Mouse (Mus musculus) large intestine, adult 2 months (tissue): ENCODE measurements at regions not wholly inside any gene's neighbourhood (a gene's known extent, or its start where the extent isn't known, plus 50 kb on each side); places are given as distances from the start of the nearest gene placed in this dataset.

ENCODE experiments used
- DNase-seq: peaks from one replicate; pipeline ENCODE4 v3.0.0-alpha.2; 2012; ENCODE audit warnings: low read depth, low spot score
- WGBS: fragments of 180-500 bp; shearing (Covaris S2); methylation state at CpG from one replicate; pipeline ENCODE4 v1.1.7; 2018; 5-methylcytosine and 5-hydroxymethylcytosine counted together

DNA sequence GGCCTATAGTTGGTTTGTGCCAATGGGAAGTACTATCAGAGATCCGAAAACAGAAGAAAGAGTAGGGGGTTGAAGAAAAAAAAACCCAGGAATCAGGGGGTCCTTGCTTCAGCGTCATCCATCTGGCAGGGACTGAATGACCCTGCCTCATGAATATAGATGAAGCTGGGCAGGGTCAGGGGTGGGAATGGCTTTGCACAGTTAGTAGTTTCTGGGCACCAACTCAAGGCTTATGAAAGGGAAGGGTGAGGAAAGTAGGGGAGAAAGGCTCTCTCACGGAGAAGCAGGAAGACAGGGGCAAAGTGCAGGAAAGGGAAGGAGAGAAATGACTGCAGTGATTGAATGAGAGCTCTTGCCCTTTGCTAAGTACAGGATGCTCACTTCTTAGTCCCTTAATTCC, 451.3 kb upstream of the Gm6657 start:
- DNase-seq = no peak
- WGBS = 57% methylated on average over 3 of the region's 3 CpGs

DNA sequence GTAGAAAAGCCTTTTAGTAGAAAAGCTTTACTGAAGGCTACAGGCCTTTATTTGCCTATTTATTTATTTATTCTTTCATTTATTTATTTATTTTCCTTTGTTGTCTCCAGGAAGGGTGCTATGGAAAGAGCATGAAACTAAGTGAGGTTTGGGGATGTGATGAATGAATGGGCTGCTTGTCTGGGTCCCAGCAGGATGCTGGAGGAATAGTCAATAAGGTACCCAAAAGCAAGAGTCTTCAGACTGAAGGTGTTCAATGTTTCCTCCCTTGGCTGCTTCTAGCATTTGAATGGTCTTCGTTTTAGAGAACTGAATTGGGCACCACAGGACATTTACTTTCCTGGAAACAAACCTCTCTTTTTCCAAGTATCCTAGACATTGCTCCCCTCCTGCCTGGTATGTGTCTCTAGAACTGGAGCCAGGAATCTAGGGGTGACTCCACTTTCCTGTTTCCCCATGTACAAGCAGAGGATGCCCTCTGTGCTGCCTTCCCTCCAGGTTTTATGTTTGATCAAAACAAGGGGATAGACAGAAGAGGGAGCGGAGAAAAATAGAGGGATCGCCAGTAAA, 444.5 kb upstream of the Gm6657 start:
- 84% methylated on average over 3 of the region's 3 CpGs for WGBS
- DNase-seq = no peak

DNA sequence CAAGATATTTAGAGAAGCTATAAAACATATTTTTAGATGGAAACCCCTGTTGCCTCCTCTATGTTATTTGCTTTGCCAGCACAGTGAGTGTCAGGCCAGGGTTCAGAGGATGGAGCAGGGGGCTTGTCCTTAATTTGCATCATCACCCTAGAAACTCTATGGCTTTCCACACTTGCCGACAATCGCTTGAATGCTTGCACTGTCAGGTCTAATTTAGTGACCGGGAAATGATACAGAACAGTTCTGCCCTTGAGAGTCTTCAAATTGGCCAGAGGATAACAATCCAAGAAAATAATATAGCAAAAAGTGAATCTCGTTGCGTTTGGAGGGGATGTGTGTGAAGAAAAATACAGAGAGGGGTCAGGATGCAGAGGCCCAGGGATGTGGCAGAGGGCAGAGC, 441.9 kb upstream of the Gm6657 start:
- DNase-seq = no peak
- WGBS = 85% methylated on average over 5 of the region's 5 CpGs

DNA sequence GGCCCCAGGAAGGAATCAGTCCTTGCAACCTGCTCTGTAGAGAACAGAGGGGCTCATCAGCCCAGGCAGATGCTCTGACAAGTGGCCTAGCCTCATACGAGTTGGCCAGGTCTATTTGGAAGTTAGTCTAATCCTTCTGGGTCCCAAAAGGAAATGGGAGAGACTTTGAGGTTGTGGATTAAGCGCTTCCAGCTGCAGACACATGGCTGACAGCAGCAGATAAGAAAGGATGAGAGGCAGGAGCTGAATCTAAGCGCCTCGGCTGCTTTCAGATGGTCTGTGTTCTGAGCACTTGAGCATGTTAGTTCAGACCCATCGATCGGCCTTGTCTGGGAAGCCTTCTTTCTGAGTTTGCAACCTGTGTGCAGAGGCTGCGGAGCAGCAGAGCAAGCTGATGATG, 438.0 kb upstream of the Gm6657 start:
- 71% methylated on average over 7 of the region's 7 CpGs for WGBS

DNA sequence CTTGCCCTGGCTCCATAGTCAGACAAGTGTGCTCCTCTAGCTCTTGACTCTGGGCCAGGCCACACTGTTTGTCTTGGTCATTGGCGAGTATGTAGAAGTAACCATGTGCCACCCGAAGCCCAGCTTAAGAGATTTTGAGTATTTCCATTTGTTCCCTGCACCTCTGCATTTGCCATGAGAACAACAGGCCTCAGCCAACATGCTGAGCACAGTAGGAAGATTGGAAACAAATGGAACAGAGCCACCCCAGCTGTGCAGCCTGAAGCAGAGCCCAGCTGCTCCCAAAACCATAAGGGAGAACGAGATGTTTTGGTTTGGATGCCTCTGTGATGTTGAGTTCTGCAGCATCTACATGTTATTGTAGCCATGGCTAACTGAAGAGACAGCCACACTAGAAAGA, 433.1 kb upstream of the Gm6657 start:
- WGBS = 70% methylated on average over 3 of the region's 3 CpGs
- DNase-seq = no peak

More for the DNA sequence above, 438.0 kb upstream of the Gm6657 start:
- DNase-seq = no peak

DNA sequence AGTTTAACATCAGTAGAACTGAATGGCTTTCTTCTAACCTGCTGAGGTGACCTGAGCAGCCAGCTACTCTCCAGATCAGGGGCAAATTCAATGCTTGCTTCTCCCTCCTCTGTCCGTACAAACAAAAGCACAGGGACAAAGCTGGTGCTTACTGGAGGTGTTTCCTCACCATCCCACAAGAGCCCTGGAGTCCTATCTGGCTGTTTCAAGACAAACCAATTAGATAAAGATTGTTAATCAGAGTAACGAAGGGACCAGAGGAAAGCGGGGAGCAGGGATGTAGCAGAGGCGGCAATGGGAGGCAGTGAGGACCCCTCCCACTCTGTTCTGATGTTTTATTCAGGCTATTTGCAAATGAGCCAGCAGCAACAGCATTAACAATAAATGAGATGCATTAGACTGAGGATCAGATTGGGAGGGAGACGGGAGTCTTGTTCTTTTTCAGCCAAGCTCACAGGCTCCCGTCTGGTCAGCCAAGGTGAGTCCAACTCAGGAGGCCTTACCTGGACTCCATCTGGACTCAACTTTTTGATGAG, 418.0 kb upstream of the Gm6657 start:
- 91% methylated on average over 6 of the region's 6 CpGs for WGBS
- DNase-seq = no peak

DNA sequence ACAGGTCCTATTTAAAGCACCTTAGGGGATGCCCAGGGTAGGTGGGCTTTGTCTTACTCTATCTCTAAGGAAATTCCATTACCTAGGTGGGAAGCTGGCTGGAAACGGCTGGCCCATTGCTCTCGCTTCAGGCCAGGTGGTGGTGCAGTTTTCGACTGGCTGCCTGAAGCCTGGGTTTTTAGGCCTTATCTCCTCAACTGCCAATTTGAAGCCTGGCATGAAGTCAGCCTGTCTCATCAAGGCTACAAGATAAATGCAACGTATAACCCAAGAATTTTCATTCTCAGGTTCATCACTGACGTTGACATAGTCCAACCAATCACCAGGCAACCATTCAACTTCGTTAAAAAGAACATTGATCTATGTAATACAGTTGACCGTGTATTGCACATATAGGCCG, 417.3 kb upstream of the Gm6657 start:
- WGBS = 89% methylated on average over 8 of the region's 8 CpGs
- DNase-seq = no peak

DNA sequence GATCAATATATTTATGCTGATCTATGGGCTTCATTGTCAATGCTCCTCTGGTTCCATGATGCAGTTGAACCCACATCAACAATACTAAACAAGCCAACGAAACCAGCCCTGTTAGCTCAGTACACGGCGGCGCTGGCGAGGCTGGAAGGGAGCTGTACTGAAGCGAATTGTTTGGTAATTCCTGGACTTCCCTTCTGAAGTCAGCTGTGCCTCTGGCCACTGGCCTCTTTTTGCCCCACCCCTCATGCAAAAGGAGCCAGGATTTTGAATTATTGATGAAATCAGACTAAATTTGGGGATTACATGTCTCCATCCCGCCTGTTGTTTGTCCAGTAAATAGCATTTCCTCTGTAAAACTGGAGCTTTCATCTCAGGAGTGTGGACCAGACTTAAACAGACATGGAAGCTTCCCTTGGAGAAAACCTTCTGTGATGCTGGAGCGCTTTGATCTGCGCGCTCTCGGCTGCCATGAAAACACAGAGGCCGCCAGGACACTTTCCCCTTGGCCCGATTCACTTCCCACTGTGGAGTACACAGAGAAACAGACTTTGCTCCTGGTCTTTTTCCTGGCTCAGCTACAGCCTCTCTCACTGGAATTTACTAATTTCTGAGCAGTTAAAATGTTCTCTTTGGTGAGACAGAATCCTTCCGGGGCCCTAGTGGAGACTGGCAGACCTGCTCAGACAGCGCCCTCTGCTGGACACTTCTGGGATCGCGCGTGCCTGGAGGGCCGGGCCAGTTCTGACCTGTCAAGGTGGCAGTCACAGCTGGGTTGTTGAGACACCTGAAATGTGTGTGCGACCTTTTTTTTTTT, 412.9 kb upstream of the Gm6657 start:
- peak; percentile 44 for DNase-seq
- 29% methylated on average over 20 of the region's 20 CpGs for WGBS

DNA sequence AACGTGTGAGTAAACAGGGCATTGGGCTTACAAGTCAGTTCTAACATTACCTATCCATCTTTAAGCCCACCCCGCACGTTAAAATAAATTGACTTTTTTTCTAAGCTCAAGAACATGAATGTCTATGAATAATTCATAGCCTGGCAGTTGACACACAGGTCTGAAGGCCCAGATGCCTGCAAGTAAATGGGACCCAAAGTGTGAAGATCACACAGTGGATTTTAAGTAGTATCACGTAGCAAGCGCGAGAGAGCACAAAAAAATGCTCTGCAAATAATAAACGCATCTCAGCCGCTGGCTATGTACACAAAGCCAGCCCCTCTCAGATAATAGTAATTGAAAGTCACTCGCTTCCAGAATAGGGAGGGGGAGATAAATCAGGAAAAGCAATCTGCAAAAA, 410.1 kb upstream of the Gm6657 start:
- no peak for DNase-seq
- 68% methylated on average over 9 of the region's 9 CpGs for WGBS

DNA sequence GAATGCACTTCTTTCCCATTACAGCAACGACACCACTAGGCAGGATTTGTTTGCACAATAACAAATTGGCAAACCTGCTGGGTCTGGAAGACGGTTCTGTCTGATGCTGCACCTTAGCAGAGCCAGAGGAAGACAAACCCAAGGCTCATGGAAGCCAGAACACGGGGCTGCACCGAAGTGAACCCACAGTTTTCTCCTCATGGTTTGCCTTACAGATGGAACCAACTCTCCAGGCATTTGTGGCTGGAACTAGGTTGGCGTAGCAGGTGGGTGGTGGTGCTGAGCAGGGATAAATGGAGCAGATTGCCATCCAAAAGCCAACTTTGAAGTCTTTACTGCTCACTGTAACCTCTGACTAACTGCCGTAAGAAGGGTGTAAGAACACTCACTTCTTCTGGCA, 408.4 kb upstream of the Gm6657 start:
- no peak for DNase-seq
- 73% methylated on average over 6 of the region's 6 CpGs for WGBS

DNA sequence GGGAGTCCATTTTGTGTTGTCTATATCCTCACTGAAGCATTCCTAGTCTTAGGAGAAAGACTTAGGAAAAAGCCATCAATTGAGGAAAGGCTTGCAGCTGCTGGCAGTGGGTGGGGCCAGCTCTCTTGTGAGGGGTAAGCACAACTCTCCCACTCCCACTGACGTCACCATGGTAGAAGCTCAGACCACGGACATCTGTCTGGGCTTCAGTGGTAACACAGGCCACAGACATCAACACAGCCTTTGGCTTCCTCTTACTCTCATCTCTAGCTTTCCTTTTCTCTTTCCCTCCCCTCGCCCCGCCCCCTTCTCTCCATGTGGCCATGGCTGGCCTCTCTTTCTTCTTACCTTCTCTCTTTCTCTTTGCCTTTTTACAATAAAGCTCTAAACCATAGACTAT, 407.4 kb upstream of the Gm6657 start:
- WGBS = 65% methylated on average over 4 of the region's 4 CpGs
- no peak for DNase-seq

DNA sequence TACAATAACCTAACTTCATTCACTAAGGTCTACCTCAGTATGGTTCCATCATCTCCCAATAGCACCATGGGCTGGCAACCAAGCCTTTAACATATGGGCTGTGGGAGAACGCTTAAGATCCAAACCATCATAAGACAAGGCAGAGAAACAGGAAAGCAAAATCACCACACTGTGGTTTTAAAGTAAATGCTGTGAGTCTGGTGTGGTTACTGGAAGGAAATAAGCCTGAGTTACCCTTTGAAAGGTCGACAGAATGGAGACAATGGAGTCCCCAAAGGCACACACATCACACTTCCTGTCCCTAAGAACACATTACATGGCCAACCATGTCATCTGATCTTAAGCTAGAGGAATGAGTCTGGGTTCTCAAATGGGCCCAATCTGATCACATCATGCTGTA, 405.8 kb upstream of the Gm6657 start:
- 66% methylated on average over 2 of the region's 2 CpGs for WGBS
- no peak for DNase-seq

DNA sequence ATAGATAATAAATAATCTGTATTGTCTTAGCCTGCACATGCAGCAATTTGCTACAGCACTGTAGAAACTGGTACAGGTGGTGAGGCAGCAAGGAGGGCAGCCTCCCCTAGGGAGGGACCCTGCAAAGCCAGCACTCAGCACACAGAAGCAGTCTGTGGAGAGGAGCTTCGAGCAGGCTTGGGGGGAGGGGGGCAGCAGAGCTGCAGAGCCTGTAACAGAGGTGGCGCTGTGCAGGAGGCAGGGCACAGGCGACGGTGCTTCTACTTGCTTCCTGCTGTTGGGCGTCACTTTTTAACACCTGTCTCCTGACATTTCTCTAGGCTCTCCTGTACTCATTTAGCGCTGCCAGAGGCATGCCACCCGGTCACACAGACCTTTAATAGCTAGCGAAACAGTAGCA, 404.6 kb upstream of the Gm6657 start:
- DNase-seq = no peak
- 14% methylated on average over 8 of the region's 8 CpGs for WGBS

DNA sequence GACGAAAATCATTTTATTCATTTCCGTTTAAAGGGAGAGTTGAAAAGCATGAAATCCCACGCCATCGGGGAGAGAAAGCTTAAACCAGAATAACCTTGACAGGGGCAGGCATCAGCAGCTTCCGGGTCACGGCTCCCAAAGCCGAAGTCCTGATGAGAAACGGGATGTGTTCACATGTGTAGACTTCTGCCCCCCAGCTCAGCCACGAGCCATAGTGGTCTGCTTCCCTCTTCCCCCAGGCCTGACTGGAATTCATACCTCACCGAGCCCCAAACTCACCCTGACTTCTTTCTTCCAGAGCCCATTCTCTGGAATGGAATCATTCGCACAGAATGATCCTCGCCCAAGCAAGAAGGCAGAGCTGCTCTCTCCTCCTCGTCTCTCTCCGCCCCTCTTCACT, 404.2 kb upstream of the Gm6657 start:
- no peak for DNase-seq
- 48% methylated on average over 14 of the region's 14 CpGs for WGBS

DNA sequence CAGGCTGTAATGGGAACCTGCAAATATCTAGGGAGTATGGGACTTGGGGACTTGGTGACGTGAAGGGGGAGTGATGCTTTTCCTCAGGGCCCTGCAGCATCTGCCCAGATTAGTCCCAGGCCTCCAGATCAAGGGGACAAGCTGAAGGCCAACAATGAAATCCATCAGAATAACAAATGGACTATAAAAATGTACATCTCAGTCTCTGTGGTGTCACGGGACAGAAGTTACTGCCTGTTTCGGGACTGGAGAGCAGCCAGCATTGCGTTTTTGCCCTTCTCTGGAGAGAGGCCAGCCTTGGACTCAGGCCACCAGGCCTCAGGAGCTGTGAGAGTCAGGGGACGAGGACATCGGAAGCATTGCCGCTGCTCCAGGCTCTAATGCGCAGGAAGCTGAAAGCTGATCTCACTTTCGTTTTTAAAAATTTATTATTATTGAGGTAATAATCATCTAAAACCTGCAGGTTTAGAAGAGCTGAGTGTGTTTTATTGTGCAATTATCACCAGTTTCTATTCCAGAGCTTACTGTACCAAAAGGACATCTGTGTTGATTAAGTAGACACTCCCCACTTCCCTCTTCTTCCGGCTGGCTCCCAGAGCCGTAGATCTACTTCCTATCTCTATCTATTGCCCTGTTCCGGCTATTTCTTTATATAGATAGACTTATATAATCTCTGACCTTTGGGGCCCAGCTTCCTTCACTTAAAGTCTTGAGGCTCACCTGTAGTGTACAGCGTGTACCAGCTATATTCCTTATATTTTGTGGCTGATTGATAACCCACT, 403.0 kb upstream of the Gm6657 start:
- WGBS = 40% methylated on average over 13 of the region's 13 CpGs
- no peak for DNase-seq

DNA sequence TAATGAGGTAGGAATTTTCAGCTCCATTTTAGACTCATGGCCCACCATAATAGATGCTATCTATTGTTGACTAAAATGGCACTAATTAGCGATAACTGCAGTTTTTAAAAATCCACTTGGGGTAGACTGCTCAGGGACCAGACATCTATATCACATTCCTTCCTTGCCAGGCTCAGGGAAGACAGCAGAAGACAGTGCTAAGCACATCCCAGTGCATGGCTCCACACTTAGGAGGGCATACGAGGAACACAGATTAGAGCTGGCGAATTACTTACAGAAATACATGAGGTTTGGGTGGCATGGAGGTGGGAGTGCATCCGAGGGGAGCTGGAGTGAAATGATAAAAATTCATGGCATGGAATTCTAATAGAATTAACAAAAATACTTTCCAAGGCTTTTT, 395.5 kb upstream of the Gm6657 start:
- no peak for DNase-seq
- WGBS = 92% methylated on average over 4 of the region's 4 CpGs

DNA sequence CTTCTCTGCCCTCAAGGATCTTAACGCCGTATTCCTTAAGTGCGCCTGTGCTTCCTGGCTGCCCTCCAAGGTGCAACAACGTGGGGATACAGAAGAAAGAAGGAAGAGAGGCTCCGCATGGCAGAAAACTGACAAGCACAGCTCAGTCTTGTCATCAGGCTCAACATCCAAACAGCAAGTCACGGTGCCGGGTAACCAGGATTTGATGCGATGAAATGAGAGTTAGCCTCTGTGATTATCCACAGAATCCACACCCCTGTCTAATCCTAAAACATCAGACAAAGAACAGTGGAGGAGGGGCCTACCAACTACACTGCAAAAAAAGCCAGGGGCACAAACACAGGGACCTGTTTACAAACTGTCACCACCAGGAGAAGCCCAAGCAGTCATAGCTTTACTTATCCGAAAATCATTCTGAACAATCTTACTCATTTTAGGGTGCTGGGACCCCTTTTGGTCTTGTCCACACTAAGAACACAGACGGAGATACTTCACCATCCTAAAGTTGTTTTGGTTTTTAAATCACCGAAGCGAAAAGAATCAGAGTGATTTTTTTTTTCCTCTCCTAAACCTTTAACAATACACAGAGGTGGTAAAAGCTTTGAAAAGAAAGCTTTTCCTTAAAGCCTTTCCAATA, 394.8 kb upstream of the Gm6657 start:
- no peak for DNase-seq
- WGBS = 50% methylated on average over 12 of the region's 12 CpGs

DNA sequence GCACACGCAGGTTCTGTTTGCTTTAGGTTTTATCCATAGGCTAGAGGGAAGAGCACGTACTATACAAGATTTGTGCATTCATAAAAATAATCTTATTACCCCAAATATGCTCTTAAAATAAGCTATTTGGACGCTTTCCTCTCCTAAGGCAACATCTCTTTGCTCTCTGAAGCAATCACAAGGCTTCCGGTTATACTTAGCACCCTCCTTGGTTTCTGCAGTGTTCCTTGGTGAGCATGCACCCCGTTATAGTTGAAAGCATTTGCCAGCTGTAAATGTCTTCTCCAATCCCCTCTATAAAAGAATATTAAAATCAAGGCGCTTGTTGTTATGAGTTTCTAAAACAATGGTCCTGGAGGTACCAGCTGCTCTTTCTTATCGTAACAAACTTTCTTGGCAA, 386.4 kb upstream of the Gm6657 start:
- no peak for DNase-seq
- WGBS = 74% methylated on average over 7 of the region's 7 CpGs

DNA sequence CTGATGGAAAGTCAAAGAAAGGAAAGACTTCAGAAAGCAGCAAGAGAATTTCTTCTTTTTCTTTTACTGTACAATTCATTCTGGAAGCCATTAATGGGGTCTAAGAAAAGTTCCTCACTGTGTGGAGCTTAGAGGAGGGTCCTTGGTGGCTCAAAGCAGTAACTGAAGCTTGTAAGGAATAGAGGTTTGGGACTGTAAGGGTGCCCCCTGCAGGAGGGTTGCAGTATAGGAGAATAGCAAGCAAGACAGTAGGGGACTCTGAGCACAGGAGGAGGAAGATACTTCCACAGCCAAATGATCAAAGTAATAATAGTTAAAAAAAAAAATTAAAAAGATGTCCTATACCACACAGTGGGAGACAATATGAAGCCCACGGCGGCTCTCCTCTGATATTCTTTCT, 382.8 kb upstream of the Gm6657 start:
- DNase-seq = no peak

DNA sequence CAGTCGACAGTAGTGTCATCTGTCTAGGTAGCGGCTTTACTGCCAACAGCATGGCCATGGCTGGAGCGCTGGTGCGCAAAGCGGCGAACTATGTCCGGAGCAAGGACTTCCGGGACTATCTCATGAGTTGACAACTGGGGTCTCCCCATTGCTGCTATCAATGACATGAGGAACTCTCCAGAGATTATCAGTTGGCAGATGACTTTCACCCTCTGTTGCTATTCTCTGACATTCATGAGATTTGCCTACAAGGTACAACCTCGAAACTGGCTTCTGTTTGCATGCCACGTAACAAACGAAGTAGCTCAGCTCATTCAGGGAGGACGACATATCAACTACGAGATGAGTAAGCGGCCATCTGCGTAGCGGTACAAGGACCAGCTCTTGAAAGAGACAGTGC, 374.6 kb upstream of the Gm6657 start:
- 93% methylated on average over 16 of the region's 16 CpGs for WGBS
- DNase-seq = no peak

More for the DNA sequence above, 382.8 kb upstream of the Gm6657 start:
- WGBS = 52% methylated on average over 2 of the region's 2 CpGs
